Mouse (Mus musculus) ES-E14 (cell line): Measurements from ENCODE around the gene Tmem160.

ENCODE experiments used
- CHD2 ChIP-seq: IDR thresholded peaks from 2 replicates; pipeline ENCODE4 v1.6.1; 2014; ENCODE audit warnings: mild to moderate bottlenecking, low read depth, low read length, inconsistent platforms
- ZNF384 ChIP-seq: IDR thresholded peaks from 2 replicates; pipeline ENCODE4 v1.6.1; 2012; ENCODE audit warnings: low read depth, low read length, inconsistent platforms

GRCm38 (mm10) chr7:16456289-16456688 is 3.7 kb downstream of the Tmem160 start:
- TF ChIP-seq ZNF384 (no peak), CHD2 (no peak)
